Mouse (Mus musculus) intestine, embryonic 15.5 days (tissue): ENCODE data around the gene Tex14. TPM values are rescaled to one million over a fixed set of nuclear protein-coding genes. Genes with fewer than 3 reads are reported as not detected.
A peak's percentile ranks its signal among the peaks of the same experiment; 100 is the strongest.
"Not testable (repeated sequence)": the region's sequence is repeated elsewhere in the genome, so short reads cannot be mapped to it uniquely, and the experiment has no call there.

Source experiments
- ATAC-seq: fragments of 200-750 bp; cut with Nextera tagmentation; 2 replicates; pipeline ENCODE4 v1.8.0; 2017; ENCODE audit warnings: moderate TSS enrichment, moderate library complexity
- H3K27ac ChIP-seq: fragments of 300-500 bp; sonication (generic); 2 replicates; pipeline ENCODE4 v1.5.1; 2015; ENCODE audit warnings: mild to moderate bottlenecking, inconsistent platforms
- H3K27me3 ChIP-seq: fragments of 300-500 bp; sonication (generic); replicated peaks from 2 replicates; pipeline ENCODE4 v1.6.1; 2015; ENCODE audit warnings: inconsistent platforms
- H3K36me3 ChIP-seq: fragments of 300-500 bp; sonication (generic); 2 replicates; pipeline ENCODE4 v1.6.1; 2015; ENCODE audit warnings: inconsistent platforms
- H3K4me1 ChIP-seq: fragments of 300-500 bp; sonication (generic); replicated peaks from 2 replicates; pipeline ENCODE4 v1.6.1; 2015; ENCODE audit warnings: inconsistent platforms
- H3K4me2 ChIP-seq: fragments of 300-500 bp; sonication (generic); replicated peaks from 2 replicates; pipeline ENCODE4 v1.6.1; 2015; ENCODE audit warnings: mild to moderate bottlenecking, inconsistent platforms
- H3K4me3 ChIP-seq: fragments of 300-500 bp; sonication (generic); replicated peaks from 2 replicates; pipeline ENCODE4 v1.5.1; 2015; ENCODE audit warnings: inconsistent platforms
- H3K9ac ChIP-seq: fragments of 300-500 bp; sonication (generic); 2 replicates; pipeline ENCODE4 v1.6.1; 2015; ENCODE audit warnings: inconsistent platforms
- H3K9me3 ChIP-seq: fragments of 300-500 bp; sonication (generic); 2 replicates; pipeline ENCODE4 v1.6.1; 2016; ENCODE audit warnings: inconsistent platforms
- WGBS: fragments of 180-500 bp; shearing (Covaris S2); methylation state at CpG from one replicate; pipeline ENCODE4 v1.1.7; 2015; 5-methylcytosine and 5-hydroxymethylcytosine counted together
- polyA plus RNA-seq: library from polyadenylated mRNA; unstranded; fragments of >200 nt; fragmentation: Nextera tagmentation; extraction: Ambion mirVana; gene quantifications from 2 replicates; pipeline ENCODE4 v1.2.1, GENCODE M21; 2015

The Tex14 gene
- polyA plus RNA-seq, 1 experiment from 2014 or later = 0.96 TPM

DNA sequence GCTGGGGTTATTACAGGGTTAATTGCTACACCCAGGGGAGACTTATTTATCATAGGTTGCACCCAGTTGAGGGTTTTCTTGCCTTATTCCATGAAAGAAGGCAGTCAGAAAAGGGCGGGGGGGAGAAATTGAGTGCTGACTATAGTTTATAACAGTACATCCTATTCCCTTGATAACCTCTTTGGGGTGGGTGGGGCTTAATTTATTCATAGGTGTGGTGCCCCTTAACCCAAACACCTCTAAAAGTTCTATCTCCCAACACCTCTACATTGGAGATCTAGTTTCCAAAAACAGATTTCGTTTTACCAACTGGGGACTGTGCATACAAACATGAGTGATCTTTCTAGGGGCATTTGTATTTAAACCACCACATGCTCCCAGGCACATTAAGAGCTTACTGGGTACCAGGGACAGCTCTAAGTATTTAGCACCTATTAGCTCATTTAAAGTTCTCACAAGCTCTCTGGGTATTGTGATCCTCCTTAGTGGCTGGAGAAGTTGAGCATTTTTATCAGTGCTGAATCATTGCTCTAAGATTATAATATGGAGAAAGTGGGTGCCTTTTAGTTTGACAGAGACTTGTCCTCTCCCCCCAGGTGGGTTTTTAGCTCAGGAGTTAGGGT, 23.3 kb downstream of the Tex14 start:
- H3K4me3 ChIP-seq = no peak overlapping the region
- H3K9me3 ChIP-seq = no peaks in the 10 kb centered on the region
- H3K36me3 ChIP-seq = no peaks in the 10 kb centered on the region
- WGBS = 70% methylated on average over 2 of the region's 2 CpGs
- no peak overlapping the region for H3K9ac ChIP-seq
- H3K4me2 ChIP-seq = no peak overlapping the region
- H3K27me3 ChIP-seq = no peaks in the 10 kb centered on the region
- ATAC-seq = no peak
- no peak overlapping the region for H3K27ac ChIP-seq
- no peaks in the 10 kb centered on the region for H3K4me1 ChIP-seq

DNA sequence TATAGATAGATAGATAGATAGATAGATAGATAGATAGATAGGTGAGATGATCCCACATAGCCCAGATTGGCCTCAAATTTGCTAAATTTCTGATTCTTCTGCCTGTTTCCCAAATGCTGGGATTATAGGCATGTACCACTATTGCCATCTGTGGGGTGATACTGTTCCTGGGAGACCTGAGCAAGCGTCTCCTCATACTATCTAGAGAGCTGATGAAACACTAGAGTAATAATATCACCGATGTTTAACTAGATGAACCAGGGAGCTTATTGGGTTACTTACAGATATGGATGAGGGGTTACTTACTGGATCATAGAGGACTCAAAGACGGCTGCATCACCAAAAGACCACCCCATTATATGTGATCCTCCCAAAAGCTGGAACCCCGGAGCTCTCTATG, 24.5 kb downstream of the Tex14 start:
- Histone ChIP-seq H3K36me3 (no peaks in the 10 kb centered on the region), H3K27ac (no peak overlapping the region), H3K4me1 (no peaks in the 10 kb centered on the region), H3K27me3 (no peaks in the 10 kb centered on the region), H3K4me3 (no peak overlapping the region), H3K9me3 (no peaks in the 10 kb centered on the region), H3K9ac (no peak overlapping the region), H3K4me2 (no peak overlapping the region)
- WGBS = 73% methylated on average over 4 of the region's 4 CpGs
- ATAC-seq = no peak

DNA sequence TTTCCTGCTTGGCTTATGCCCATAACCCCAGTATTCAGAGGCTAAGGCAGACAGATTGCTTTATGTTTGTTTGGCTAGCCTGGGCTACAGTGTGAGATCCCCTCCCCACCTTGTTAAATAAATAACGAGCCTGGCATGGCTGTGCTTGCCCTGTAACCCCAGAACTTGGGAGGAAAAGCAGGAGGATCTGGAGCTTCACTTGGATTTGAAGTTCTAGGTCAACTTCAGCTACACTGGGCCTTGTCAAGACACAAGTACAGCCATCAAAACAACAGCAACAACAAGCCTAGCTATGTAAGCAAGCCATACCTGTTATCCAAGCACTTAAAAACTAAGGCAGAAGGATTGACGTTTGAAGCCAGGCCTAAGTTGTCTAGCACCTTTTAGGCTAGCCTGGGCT, 25.5 kb downstream of the Tex14 start:
- 75% methylated on average over 2 of the region's 2 CpGs for WGBS
- Histone ChIP-seq H3K27me3 (no peaks in the 10 kb centered on the region), H3K4me1 (no peaks in the 10 kb centered on the region), H3K4me3 (no peak overlapping the region), H3K36me3 (no peaks in the 10 kb centered on the region), H3K27ac (no peak overlapping the region), H3K4me2 (no peak overlapping the region), H3K9ac (no peak overlapping the region), H3K9me3 (no peaks in the 10 kb centered on the region)
- no peak for ATAC-seq

DNA sequence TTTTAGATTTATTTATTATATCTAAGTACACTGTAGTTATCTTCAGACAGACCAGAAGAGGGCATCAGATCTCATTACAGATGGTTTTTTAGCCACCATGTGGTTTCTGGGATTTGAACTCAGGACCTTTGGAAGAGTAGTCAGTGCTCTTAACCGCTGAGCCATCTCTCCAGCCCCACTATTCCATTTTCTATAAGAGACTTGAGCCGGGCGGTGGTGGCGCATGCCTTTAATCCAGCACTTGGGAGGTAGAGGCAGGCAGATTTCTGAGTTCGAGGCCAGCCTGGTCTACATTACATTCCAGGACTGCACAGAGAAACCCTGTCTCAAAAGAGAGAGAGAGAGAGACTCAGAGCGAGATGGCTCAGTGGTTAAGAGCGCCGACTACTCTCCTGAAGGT, 26.9 kb downstream of the Tex14 start:
- H3K27ac ChIP-seq, H3K4me2 ChIP-seq, H3K4me1 ChIP-seq, H3K36me3 ChIP-seq, ATAC-seq, H3K9me3 ChIP-seq, H3K9ac ChIP-seq, H3K4me3 ChIP-seq, H3K27me3 ChIP-seq: not testable (repeated sequence)
- WGBS = 92% methylated on average over 8 of the region's 8 CpGs

DNA sequence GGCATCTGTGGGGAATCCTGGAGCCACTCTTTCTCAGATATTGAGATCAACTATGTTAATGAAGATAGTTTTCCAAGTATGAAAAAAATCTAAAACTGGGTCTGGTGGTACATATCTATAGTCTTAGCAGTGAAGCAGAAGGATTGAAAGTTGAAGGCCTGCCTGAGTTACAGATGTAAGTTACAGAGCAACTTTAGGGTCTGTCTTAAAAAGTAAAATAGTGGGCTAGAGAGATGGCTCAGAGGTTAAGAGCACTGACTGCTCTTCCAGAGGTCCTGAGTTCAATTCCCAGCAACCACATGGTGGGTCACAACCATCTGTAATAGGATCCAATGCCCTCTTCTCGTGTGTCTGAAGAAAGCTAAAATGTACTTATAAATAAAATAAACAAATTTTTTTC, 27.6 kb downstream of the Tex14 start:
- H3K4me3 ChIP-seq = no peak overlapping the region
- ATAC-seq = no peak
- H3K4me2 ChIP-seq = no peak overlapping the region
- H3K27me3 ChIP-seq = no peaks in the 10 kb centered on the region
- H3K4me1 ChIP-seq = 0 out of 2 replicates have a peak, but pooled peaks cover 3% of the 10 kb centered on the region
- H3K36me3 ChIP-seq = no peaks in the 10 kb centered on the region
- H3K9ac ChIP-seq = no peak overlapping the region
- H3K9me3 ChIP-seq = no peaks in the 10 kb centered on the region
- no peak overlapping the region for H3K27ac ChIP-seq
- WGBS = 73% methylated on average over 1 of the region's 1 CpGs

DNA sequence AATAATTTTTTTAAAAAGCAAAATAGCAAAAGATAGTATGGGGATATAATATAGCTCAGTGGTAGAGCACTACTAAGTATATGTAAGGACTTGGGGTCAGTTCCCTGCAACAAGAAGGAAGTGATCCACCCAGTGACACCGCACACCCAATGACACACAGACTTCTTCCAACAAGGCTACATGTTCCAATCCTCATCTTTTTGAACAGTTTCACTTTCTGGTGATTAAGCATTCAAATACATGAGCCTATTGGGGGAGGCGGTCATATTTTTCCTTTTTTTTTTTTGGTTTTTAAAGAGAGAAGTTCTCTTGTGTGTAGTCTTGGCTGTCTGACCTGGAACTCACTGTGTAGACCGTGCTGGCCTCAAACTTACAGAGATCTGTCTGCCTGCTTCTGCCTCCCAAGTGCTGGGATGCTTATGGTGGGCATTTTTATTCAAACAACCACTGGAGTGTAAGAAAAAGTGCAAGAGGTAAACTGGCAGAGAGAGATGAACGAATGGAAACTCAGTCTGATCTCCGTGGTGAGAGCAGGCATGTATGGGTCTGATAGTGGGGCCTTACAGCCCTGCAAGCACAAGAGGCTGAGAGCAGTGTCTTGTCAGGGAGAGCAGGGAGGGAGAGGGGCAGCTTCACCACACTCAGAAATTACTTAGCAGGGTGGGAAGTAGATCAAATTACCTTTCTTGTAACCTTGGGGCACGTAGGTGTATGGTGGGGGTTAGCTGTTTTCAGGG, 28.2 kb downstream of the Tex14 start:
- H3K27ac ChIP-seq = no peak overlapping the region
- no peak overlapping the region for H3K9ac ChIP-seq
- no peak for ATAC-seq
- no peak overlapping the region for H3K4me2 ChIP-seq
- no peak overlapping the region for H3K4me3 ChIP-seq
- WGBS = 50% methylated on average over 6 of the region's 6 CpGs
- no peaks in the 10 kb centered on the region for H3K36me3 ChIP-seq
- H3K9me3 ChIP-seq = no peaks in the 10 kb centered on the region
- no peaks in the 10 kb centered on the region for H3K27me3 ChIP-seq
- 0 out of 2 replicates have a peak, but pooled peaks cover 3% of the 10 kb centered on the region for H3K4me1 ChIP-seq

DNA sequence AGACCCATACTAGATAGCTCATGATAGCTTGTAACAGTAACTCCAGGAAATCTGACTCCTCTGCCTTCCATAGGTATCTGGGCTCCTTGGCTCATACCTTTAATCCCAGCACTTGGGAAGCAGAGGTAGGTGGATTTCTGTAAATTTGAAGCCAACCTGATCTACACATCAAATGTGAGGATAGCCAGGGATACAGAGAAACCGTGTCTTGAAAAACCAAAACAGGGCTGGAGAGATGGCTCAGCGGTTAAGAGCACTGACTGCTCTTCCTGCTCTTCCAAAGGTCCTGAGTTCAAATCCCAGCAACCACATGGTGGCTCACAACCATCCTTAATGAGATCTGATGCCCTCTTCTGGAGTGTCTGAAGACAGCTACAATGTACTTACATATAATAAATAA, 30.2 kb downstream of the Tex14 start:
- H3K4me3 ChIP-seq, H3K4me1 ChIP-seq, ATAC-seq, H3K27me3 ChIP-seq, H3K4me2 ChIP-seq, H3K27ac ChIP-seq, H3K9me3 ChIP-seq, H3K9ac ChIP-seq, H3K36me3 ChIP-seq: not testable (repeated sequence)
- 91% methylated on average over 2 of the region's 2 CpGs for WGBS

DNA sequence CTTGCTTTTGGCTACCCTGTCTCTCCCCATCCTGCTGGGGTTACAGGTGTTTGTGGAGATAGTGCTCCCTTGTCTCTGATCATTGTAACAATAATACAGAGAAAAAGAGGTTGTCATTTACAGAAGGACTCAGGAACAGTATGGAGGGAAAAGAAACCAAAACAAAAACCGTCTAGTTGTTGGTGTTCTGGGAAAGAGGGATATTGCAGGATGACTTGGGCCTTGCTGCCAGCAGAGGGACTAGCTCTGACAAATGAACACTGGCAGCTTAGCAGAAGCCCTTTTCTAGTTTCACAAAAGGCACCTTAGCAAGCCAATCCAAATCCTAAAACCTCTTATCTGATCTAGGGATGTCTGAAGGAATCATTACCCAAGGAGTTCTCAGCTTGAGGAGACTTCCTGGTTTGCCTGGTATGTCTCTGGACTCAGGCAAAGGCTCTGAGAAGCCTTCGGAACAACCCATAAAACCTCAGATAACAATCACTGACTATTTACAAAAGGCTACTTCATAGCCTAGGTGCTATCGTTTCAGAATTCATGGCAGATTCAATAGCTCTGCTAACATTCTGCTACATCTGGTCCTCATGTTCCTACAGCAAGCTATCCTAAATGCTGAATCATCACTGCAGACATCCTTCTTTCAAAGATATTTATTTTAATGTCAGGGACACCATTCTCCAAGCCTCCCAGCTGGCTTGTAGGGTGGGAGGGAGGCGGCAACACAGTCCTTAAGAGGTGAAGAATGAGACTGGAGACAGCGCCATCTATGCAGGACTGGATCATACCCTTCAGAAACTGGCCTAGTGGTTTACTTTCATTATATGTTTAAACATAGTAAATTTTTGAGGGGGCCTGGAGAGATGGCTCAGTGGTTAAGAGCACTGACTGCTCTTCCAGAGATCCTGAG, 31.7 kb downstream of the Tex14 start:
- 29% methylated on average over 5 of the region's 5 CpGs for WGBS
- Histone ChIP-seq H3K4me3 (no peak overlapping the region), H3K9ac (no peak overlapping the region), H3K9me3 (no peaks in the 10 kb centered on the region), H3K4me1 (0 out of 2 replicates have a peak, but pooled peaks cover 3% of the 10 kb centered on the region), H3K27me3 (no peaks in the 10 kb centered on the region), H3K4me2 (no peak overlapping the region), H3K27ac (no peak overlapping the region), H3K36me3 (no peaks in the 10 kb centered on the region)
- no peak for ATAC-seq

DNA sequence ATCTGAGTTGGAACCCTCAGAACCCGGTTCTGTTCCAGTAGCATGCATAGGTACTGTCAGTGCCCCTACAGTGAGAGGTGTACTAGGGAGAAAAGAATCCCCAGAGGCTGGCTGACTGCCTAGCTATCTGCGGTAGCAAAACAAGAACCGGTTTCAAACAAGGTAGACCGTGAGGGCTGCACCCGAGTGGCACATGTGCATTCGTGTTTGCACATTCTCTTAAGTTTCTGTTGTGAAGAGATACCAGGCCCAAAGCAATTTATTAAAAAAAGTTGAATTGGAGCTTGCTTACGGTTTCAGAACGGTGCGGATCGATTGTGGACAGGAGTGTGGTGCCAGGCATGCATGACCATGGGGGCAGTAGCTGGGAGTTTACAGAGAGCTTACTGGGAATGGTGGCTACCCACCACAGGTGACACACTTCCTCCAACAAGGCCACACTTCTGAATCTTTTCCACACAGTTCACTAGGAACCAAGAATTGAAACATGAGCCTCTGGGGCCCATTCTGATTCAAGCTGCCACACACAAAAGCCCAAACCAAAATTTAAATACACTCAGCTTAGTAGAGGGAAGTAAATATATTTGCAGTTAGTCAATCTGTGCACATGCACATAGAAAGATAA, 35.0 kb downstream of the Tex14 start:
- Histone ChIP-seq H3K27me3 (no peaks in the 10 kb centered on the region), H3K4me3 (no peak overlapping the region), H3K4me2 (no peak overlapping the region), H3K9ac (no peak overlapping the region), H3K9me3 (no peaks in the 10 kb centered on the region), H3K36me3 (no peaks in the 10 kb centered on the region), H3K4me1 (peaks cover 3% of the 10 kb centered on the region; the same call in 1 of the 2 replicates), H3K27ac (no peak overlapping the region)
- 87% methylated on average over 10 of the region's 10 CpGs for WGBS
- ATAC-seq = no peak

DNA sequence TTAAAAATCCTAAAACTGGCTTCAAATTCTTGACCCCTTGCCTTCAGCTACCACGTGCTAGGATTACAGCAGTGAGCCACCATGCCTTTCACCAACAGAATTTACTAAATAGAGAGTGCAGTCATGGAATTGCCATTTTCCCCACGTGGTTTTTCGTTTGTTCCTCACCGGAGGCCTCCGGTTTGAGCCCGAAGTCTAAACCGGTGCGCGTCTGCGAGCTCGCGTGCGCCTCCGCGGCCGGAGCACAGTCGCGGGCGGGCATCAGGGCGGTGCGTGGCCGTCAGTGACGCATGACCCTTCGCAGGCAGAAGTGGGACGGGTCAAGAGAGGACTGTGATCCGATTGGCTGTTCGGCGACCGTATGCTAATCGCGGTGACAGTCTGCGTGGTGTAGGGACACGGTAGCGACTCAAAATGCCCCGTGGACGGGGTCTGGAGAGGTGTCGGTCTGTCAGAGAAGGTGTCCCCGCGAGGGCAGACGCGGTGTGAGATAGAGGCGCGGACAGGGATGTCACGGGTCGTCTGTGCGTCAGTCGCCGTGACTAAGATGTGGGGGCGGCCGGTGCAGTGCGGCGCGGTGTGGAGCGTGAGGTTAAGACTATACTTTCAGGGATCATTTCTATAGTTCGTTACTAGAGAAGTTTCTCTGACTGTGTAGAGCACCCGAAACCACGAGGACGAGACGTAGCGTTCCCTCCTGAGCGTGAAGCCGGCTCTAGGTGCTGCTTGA, 37.9 kb downstream of the Tex14 start:
- peak; percentile 99 for ATAC-seq
- under 1% methylated on average over 33 of the region's 62 CpGs for WGBS
- 0 out of 2 replicates have a peak overlapping the region, but pooled peaks have one; percentile 26 for H3K9ac ChIP-seq

DNA sequence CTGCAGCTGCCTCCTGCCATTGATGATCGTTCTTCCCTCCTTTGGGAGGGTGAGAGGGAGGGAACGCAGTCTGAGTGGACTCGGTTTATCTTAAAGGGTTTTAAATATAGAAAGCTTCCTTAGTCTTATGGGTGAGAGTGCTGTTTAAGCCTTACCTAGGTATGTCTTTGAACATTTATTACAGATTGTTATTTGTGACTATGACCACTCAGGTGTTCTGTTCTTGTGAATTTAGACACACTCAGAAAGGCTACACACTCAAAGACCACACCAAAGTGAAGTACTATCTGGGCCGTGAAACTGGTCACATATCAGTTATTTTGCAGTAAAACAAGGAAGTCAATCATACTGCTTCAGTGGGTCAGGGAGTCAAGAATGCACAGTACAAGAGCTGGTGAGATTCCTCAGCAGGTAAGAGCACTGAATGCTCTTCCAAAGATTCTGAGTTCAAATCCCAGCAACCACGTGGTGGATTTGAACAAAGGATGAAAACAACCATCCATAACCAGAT, 38.6 kb downstream of the Tex14 start:
- Histone ChIP-seq H3K9me3 (no peaks in the 10 kb centered on the region), H3K4me3 (no peak overlapping the region), H3K9ac (no peak overlapping the region), H3K27ac (peak overlapping the region; percentile 72), H3K36me3 (no peaks in the 10 kb centered on the region), H3K4me2 (no peak overlapping the region), H3K27me3 (no peaks in the 10 kb centered on the region), H3K4me1 (no peaks in the 10 kb centered on the region; the same call in 1 of the 2 replicates)
- WGBS = 0% methylated on average over 5 of the region's 5 CpGs
- no peak for ATAC-seq

More for the DNA sequence above, 37.9 kb downstream of the Tex14 start:
- H3K4me1 ChIP-seq, H3K36me3 ChIP-seq, H3K27me3 ChIP-seq, H3K9me3 ChIP-seq: not testable (repeated sequence)
- peak overlapping the region; percentile 66; the same call in 1 of the 2 replicates for H3K27ac ChIP-seq
- peak overlapping the region; percentile 30 for H3K4me3 ChIP-seq
- H3K4me2 ChIP-seq = peak overlapping the region; percentile 63
